Mouse (Mus musculus): ENCODE measurements around the gene Tex21. TPM values are rescaled to one million over a fixed set of nuclear protein-coding genes. Genes with fewer than 3 reads are reported as not detected.
A peak's percentile ranks its signal among the peaks of the same experiment; 100 is the strongest.

The Tex21 gene
- polyA plus RNA-seq, 1 experiment from 2014 or later, result not detected

DNA sequence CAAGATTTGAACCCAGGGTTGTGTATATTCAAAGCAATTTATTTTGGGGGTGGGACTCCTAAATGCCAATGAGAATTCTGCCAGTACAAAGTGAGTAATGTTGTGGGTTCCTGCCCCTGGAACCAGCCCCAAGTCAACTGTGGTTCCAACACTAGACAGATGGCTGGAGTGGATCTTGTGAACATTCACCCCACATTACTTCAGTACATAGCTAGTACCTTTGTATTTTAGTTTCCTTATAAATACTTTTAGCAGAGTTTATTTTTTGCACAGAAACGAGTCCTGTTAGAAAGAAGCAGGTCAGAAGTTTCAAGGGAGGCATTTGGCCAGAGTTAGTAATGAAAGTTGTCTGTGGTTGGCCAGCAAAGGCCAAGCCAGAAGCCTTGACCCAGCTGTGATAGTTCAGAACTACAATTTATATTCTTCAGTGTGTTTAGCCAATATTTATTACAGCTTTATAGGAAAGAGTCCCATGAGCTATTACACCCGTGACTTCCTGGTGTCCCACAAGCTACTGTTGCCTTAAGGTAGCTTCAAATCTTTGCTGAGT, 34.6 kb upstream of the Tex21 start:
- H3K36me3 ChIP-seq (ENCODE audit: control insufficient read depth, insufficient read depth, low read length), result no peaks in the 10 kb centered on the region; the same call in 1 of the 2 replicates
- no peaks in the 10 kb centered on the region for H3K27me3 ChIP-seq (ENCODE audit: control insufficient read depth, insufficient read depth, low read length)
- DNase-seq (ENCODE audit: low spot score, missing footprints) (no peak), ATAC-seq (ENCODE audit: low FRiP score) (no peak)
- no peaks in the 10 kb centered on the region for H3K9me3 ChIP-seq (ENCODE audit: control insufficient read depth, low read length)
- no peaks in the 10 kb centered on the region for H3K4me1 ChIP-seq (ENCODE audit: control insufficient read depth, insufficient read depth, low read length)
- H3K27ac ChIP-seq (ENCODE audit: low read depth, low read length), result no peak overlapping the region
- WGBS, result 88% methylated on average over 2 of the region's 2 CpGs
- no peak overlapping the region for H3K4me2 ChIP-seq
- H3K9ac ChIP-seq (ENCODE audit: low read length), result no peak overlapping the region
- no peak overlapping the region for H3K4me3 ChIP-seq (ENCODE audit: low read depth, low read length)

GRCm38 (mm10) chr12:76280556-76280955, 34.0 kb upstream of the Tex21 start:
- Histone ChIP-seq H3K9ac (ENCODE audit: low read length) (no peak overlapping the region), H3K9me3 (ENCODE audit: control insufficient read depth, low read length) (no peaks in the 10 kb centered on the region), H3K4me1 (ENCODE audit: control insufficient read depth, insufficient read depth, low read length) (no peaks in the 10 kb centered on the region), H3K27ac (ENCODE audit: low read depth, low read length) (no peak overlapping the region), H3K36me3 (ENCODE audit: control insufficient read depth, insufficient read depth, low read length) (no peaks in the 10 kb centered on the region; the same call in 1 of the 2 replicates), H3K4me2 (no peak overlapping the region), H3K4me3 (ENCODE audit: low read depth, low read length) (no peak overlapping the region), H3K27me3 (ENCODE audit: control insufficient read depth, insufficient read depth, low read length) (no peaks in the 10 kb centered on the region)
- DNase-seq (ENCODE audit: low spot score, missing footprints) (no peak), ATAC-seq (ENCODE audit: low FRiP score) (no peak)
- WGBS, result 89% methylated on average over 9 of the region's 9 CpGs

DNA sequence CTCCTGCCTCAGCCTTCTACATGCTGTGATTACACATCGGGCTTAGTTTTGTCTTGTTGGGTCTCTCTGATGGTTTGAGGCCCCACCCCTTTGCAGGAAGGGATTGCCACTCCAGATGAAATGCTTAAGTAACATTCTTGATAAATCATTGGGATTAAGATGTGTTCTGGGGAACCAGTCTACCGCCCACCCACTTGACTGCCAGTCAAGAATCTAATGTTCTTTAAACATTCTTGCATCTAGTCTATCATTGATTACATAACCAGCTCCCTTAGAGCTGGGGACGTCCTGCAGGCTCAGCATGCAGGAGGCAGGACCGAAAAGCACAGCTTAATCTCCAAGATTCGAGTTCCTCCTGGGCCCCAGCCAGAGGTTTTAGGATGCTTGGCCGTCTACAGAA, 31.7 kb upstream of the Tex21 start:
- H3K36me3 ChIP-seq (ENCODE audit: control insufficient read depth, insufficient read depth, low read length), result no peaks in the 10 kb centered on the region; the same call in 1 of the 2 replicates
- H3K27me3 ChIP-seq (ENCODE audit: control insufficient read depth, insufficient read depth, low read length), result no peaks in the 10 kb centered on the region
- no peak overlapping the region for H3K27ac ChIP-seq (ENCODE audit: low read depth, low read length)
- no peak for DNase-seq (ENCODE audit: low spot score, missing footprints)
- H3K9ac ChIP-seq (ENCODE audit: low read length), result no peak overlapping the region
- ATAC-seq (ENCODE audit: low FRiP score), result no peak
- no peaks in the 10 kb centered on the region for H3K9me3 ChIP-seq (ENCODE audit: control insufficient read depth, low read length)
- no peaks in the 10 kb centered on the region for H3K4me1 ChIP-seq (ENCODE audit: control insufficient read depth, insufficient read depth, low read length)
- H3K4me3 ChIP-seq (ENCODE audit: low read depth, low read length), result no peak overlapping the region
- no peak overlapping the region for H3K4me2 ChIP-seq
- 77% methylated on average over 6 of the region's 6 CpGs for WGBS

- H3K4me2 ChIP-seq, result no peak overlapping the region
- H3K4me1 ChIP-seq (ENCODE audit: control insufficient read depth, insufficient read depth, low read length), result no peaks in the 10 kb centered on the region
- no peak overlapping the region for H3K9ac ChIP-seq (ENCODE audit: low read length)
- 92% methylated on average over 10 of the region's 10 CpGs for WGBS
- H3K36me3 ChIP-seq (ENCODE audit: control insufficient read depth, insufficient read depth, low read length), result no peaks in the 10 kb centered on the region
- H3K4me3 ChIP-seq (ENCODE audit: low read depth, low read length), result no peak overlapping the region
- no peaks in the 10 kb centered on the region for H3K9me3 ChIP-seq (ENCODE audit: control insufficient read depth, low read length)
- H3K27me3 ChIP-seq (ENCODE audit: control insufficient read depth, insufficient read depth, low read length), result no peaks in the 10 kb centered on the region
- DNase-seq (ENCODE audit: low spot score, missing footprints) (no peak), ATAC-seq (ENCODE audit: low FRiP score) (no peak)
- no peak overlapping the region for H3K27ac ChIP-seq (ENCODE audit: low read depth, low read length)
Measured at GRCm38 (mm10) chr12:76272610-76273524, 26.3 kb upstream of the Tex21 start.

DNA sequence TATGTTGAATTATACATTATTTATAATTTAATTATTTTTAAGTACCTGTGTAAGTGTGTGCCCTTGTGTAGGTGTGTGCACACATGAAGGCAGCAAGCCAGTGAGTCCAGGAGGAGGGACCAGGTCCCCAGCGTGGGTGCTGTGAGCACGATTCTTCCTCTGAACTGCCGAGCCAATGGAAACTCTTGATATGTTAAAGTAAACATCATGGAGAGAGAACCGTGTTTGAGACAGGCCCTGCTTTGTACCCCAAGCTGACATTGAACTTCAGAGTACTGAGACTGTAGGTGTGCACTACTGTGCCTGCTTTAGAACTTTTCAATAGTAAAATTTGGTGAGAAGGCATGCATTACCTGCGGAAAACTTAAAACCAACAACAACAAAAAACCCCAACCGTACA, 25.0 kb upstream of the Tex21 start:
- no peaks in the 10 kb centered on the region for H3K4me1 ChIP-seq (ENCODE audit: control insufficient read depth, insufficient read depth, low read length)
- no peak overlapping the region for H3K9ac ChIP-seq (ENCODE audit: low read length)
- no peaks in the 10 kb centered on the region for H3K27me3 ChIP-seq (ENCODE audit: control insufficient read depth, insufficient read depth, low read length)
- H3K4me3 ChIP-seq (ENCODE audit: low read depth, low read length), result no peak overlapping the region
- ATAC-seq (ENCODE audit: low FRiP score), result no peak
- no peaks in the 10 kb centered on the region for H3K9me3 ChIP-seq (ENCODE audit: control insufficient read depth, low read length)
- no peaks in the 10 kb centered on the region for H3K36me3 ChIP-seq (ENCODE audit: control insufficient read depth, insufficient read depth, low read length)
- DNase-seq (ENCODE audit: low spot score, missing footprints), result no peak
- H3K4me2 ChIP-seq, result no peak overlapping the region
- no peak overlapping the region for H3K27ac ChIP-seq (ENCODE audit: low read depth, low read length)
- 95% methylated on average over 6 of the region's 6 CpGs for WGBS

GRCm38 (mm10) chr12:76269196-76269595, 22.6 kb upstream of the Tex21 start:
- no peak for ATAC-seq (ENCODE audit: low FRiP score)
- peak; percentile 21 for DNase-seq (ENCODE audit: low spot score, missing footprints)
- H3K9ac ChIP-seq (ENCODE audit: low read length), result no peak overlapping the region
- H3K27me3 ChIP-seq (ENCODE audit: control insufficient read depth, insufficient read depth, low read length), result no peaks in the 10 kb centered on the region
- no peak overlapping the region for H3K4me2 ChIP-seq
- no peak overlapping the region for H3K4me3 ChIP-seq (ENCODE audit: low read depth, low read length)
- no peaks in the 10 kb centered on the region for H3K36me3 ChIP-seq (ENCODE audit: control insufficient read depth, insufficient read depth, low read length)
- H3K9me3 ChIP-seq (ENCODE audit: control insufficient read depth, low read length), result no peaks in the 10 kb centered on the region
- no peak overlapping the region for H3K27ac ChIP-seq (ENCODE audit: low read depth, low read length)
- 74% methylated on average over 7 of the region's 7 CpGs for WGBS
- no peaks in the 10 kb centered on the region for H3K4me1 ChIP-seq (ENCODE audit: control insufficient read depth, insufficient read depth, low read length)

- no peak for ATAC-seq (ENCODE audit: low FRiP score)
- H3K27ac ChIP-seq (ENCODE audit: low read depth, low read length), result no peak overlapping the region
- no peaks in the 10 kb centered on the region for H3K36me3 ChIP-seq (ENCODE audit: control insufficient read depth, insufficient read depth, low read length)
- H3K27me3 ChIP-seq (ENCODE audit: control insufficient read depth, insufficient read depth, low read length), result no peaks in the 10 kb centered on the region
- peak; percentile 81 for DNase-seq (ENCODE audit: low spot score, missing footprints)
- H3K4me2 ChIP-seq, result no peak overlapping the region
- H3K4me3 ChIP-seq (ENCODE audit: low read depth, low read length), result no peak overlapping the region
- no peaks in the 10 kb centered on the region for H3K4me1 ChIP-seq (ENCODE audit: control insufficient read depth, insufficient read depth, low read length)
- 91% methylated on average over 10 of the region's 10 CpGs for WGBS
- H3K9me3 ChIP-seq (ENCODE audit: control insufficient read depth, low read length), result no peaks in the 10 kb centered on the region
- no peak overlapping the region for H3K9ac ChIP-seq (ENCODE audit: low read length)
Measured at GRCm38 (mm10) chr12:76268686-76269085, 22.1 kb upstream of the Tex21 start.

- H3K4me2 ChIP-seq, result no peak overlapping the region
- WGBS, result 86% methylated on average over 9 of the region's 9 CpGs
- H3K9me3 ChIP-seq (ENCODE audit: control insufficient read depth, low read length), result no peaks in the 10 kb centered on the region
- no peak overlapping the region for H3K27ac ChIP-seq (ENCODE audit: low read depth, low read length)
- peak; percentile 40 for ATAC-seq (ENCODE audit: low FRiP score)
- H3K4me3 ChIP-seq (ENCODE audit: low read depth, low read length), result no peak overlapping the region
- H3K27me3 ChIP-seq (ENCODE audit: control insufficient read depth, insufficient read depth, low read length), result no peaks in the 10 kb centered on the region
- H3K4me1 ChIP-seq (ENCODE audit: control insufficient read depth, insufficient read depth, low read length), result no peaks in the 10 kb centered on the region
- peak; percentile 91 for DNase-seq (ENCODE audit: low spot score, missing footprints)
- no peak overlapping the region for H3K9ac ChIP-seq (ENCODE audit: low read length)
- H3K36me3 ChIP-seq (ENCODE audit: control insufficient read depth, insufficient read depth, low read length), result no peaks in the 10 kb centered on the region
Measured at GRCm38 (mm10) chr12:76266875-76267274, 20.3 kb upstream of the Tex21 start.

GRCm38 (mm10) chr12:76265001-76265400, 18.5 kb upstream of the Tex21 start:
- no peak overlapping the region for H3K4me3 ChIP-seq (ENCODE audit: low read depth, low read length)
- H3K27ac ChIP-seq (ENCODE audit: low read depth, low read length), result no peak overlapping the region
- no peaks in the 10 kb centered on the region for H3K27me3 ChIP-seq (ENCODE audit: control insufficient read depth, insufficient read depth, low read length)
- H3K4me2 ChIP-seq, result no peak overlapping the region
- no peaks in the 10 kb centered on the region for H3K9me3 ChIP-seq (ENCODE audit: control insufficient read depth, low read length)
- no peak overlapping the region for H3K9ac ChIP-seq (ENCODE audit: low read length)
- 85% methylated on average over 6 of the region's 6 CpGs for WGBS
- H3K36me3 ChIP-seq (ENCODE audit: control insufficient read depth, insufficient read depth, low read length), result no peaks in the 10 kb centered on the region
- ATAC-seq (ENCODE audit: low FRiP score) (no peak), DNase-seq (ENCODE audit: low spot score, missing footprints) (no peak)
- H3K4me1 ChIP-seq (ENCODE audit: control insufficient read depth, insufficient read depth, low read length), result no peaks in the 10 kb centered on the region

Measured in midbrain, embryonic 11.5 days (tissue).